Mouse (Mus musculus) ES-Bruce4 (cell line): Measurements from ENCODE around the gene Eps15.

Experiments
- CTCF ChIP-seq: IDR thresholded peaks from one replicate; pipeline ENCODE4 v1.8.1; 2011; ENCODE audit warnings: low read depth, low read length
- EP300 ChIP-seq: IDR thresholded peaks from 2 replicates; pipeline ENCODE4 v1.6.1; 2011; ENCODE audit warnings: low read depth, low read length; ENCODE audit not compliant: insufficient read depth
- POLR2A ChIP-seq: IDR thresholded peaks from one replicate; pipeline ENCODE4 v1.8.1; 2011; ENCODE audit warnings: low read length; ENCODE audit not compliant: insufficient read depth

DNA sequence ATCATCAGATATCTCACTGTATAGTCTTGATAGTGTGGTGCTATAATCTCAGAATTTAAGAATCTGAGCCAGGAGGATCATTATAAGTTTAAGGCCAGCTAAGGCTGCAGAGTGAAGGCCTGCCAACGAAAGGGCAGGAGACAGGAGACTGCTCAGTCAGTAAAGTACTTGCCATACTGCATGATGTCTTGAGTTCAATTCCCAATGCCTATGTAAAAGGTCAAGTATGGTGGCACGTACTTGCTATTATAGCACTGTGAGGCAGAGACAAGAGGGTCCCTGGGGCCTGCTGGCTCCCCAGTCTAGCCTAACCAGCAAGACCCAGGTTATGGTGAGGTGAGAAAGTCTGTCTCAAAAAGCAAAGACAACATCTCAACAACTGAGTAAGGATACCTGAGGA lies 45.9 kb upstream of the Eps15 start, which contains the start of gene Calr4:
- no peak for TF ChIP-seq EP300
- no peak for TF ChIP-seq CTCF
- no peak for TF ChIP-seq POLR2A
